Mouse (Mus musculus): ENCODE data around the gene Gpa33. TPM values are rescaled to one million over a fixed set of nuclear protein-coding genes. Genes with fewer than 3 reads are reported as not detected.

The Gpa33 gene
- polyA plus RNA-seq, 1 experiment = 3.8 TPM

DNA sequence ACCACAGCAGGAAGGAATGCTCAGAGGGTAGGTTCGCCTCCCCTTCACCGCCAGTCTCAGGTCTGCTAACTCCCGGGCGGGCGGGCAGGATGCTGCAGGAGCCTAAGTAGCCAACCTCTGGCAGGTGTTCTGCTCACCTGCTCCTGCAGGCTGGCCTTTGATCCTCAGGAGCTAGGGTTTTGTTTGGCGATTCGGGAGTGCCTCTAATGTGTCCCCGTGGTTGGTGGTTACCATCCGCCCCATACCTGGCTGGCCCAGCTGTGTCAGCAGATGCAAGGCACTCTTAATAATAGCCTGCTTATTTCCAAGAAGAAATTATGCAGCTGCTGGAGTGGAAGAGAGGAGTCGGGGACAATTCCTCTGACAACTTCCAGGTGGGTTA lies 25.1 kb downstream of the Gpa33 start:
- H3K27ac ChIP-seq (ENCODE audit: control insufficient read depth, insufficient read depth, low read length) = no peak overlapping the region
- WGBS = 31% methylated on average over 10 of the region's 10 CpGs
- no peak overlapping the region for H3K4me3 ChIP-seq (ENCODE audit: control insufficient read depth, insufficient read depth, low read length)
- TF ChIP-seq POLR2A (IDR thresholded peaks at IDR 0.05; ENCODE audit: control insufficient read depth, extremely low read depth, insufficient read depth, low read length, poor library complexity) = no peak
- TF ChIP-seq CTCF (IDR thresholded peaks at IDR 0.05; ENCODE audit: borderline replicate concordance, control insufficient read depth, extremely low read depth, insufficient read depth, low read length, poor library complexity) = no peak
- peaks cover 3% of the 10 kb centered on the region; the same call in 1 of the 2 replicates for H3K27me3 ChIP-seq (ENCODE audit: control insufficient read depth, insufficient read depth, low read length)
- DNase-seq = no peak
- H3K4me1 ChIP-seq (replicated peaks; ENCODE audit: control insufficient read depth, insufficient read depth, low read length) = no peaks in the 10 kb centered on the region; the same call in 1 of the 2 replicates
- no peaks in the 10 kb centered on the region for H3K36me3 ChIP-seq (ENCODE audit: control insufficient read depth, insufficient read depth, low read length)

DNA sequence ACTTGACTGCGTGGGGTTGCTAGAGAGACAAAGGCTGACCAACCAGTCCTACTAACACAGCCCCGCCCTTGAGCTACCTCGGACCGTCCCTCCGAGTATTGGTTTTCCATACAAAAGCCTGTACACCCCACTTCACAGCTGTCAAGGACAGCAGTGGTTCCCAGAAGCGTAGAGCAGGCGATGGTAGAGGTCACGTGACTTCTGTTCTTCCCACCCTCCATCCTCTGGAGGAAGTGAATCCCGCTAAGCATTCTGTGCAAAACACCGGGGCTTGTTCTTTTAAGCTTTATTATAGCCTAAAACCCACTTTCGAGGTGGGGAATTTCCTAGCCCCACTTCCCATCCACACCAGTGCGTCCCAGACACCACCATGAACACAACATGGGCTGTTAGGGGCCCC lies 27.7 kb downstream of the Gpa33 start:
- Histone ChIP-seq H3K4me1 (replicated peaks; ENCODE audit: control insufficient read depth, insufficient read depth, low read length) (no peaks in the 10 kb centered on the region; the same call in 1 of the 2 replicates), H3K27ac (ENCODE audit: control insufficient read depth, insufficient read depth, low read length) (no peak overlapping the region), H3K4me3 (ENCODE audit: control insufficient read depth, insufficient read depth, low read length) (no peak overlapping the region), H3K36me3 (ENCODE audit: control insufficient read depth, insufficient read depth, low read length) (no peaks in the 10 kb centered on the region), H3K27me3 (ENCODE audit: control insufficient read depth, insufficient read depth, low read length) (peaks cover 3% of the 10 kb centered on the region; the same call in 1 of the 2 replicates)
- no peak for TF ChIP-seq POLR2A (IDR thresholded peaks at IDR 0.05; ENCODE audit: control insufficient read depth, extremely low read depth, insufficient read depth, low read length, poor library complexity)
- no peak for TF ChIP-seq CTCF (IDR thresholded peaks at IDR 0.05; ENCODE audit: borderline replicate concordance, control insufficient read depth, extremely low read depth, insufficient read depth, low read length, poor library complexity)
- WGBS = 78% methylated on average over 12 of the region's 12 CpGs
- no peak for DNase-seq

DNA sequence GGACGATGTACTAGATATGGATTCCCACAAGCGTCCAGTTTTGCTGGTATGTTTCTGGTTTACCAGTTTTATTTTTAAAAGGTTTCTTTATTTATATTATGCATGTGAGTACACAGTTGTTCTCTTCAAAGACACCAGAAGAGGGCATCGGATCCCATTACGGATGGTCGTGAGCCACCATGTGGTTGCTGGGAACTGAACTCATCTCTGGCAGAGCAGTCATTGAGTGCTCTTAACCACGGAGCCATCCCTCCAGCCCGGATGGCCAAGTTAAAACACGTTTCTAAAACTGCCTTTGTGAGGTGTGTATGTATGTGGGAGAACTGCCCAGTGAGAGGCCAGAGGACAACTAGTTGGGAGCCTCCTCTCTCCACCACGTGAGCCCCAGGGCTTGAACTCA lies 28.6 kb downstream of the Gpa33 start:
- no peaks in the 10 kb centered on the region for H3K36me3 ChIP-seq (ENCODE audit: control insufficient read depth, insufficient read depth, low read length)
- 57% methylated on average over 9 of the region's 9 CpGs for WGBS
- H3K4me3 ChIP-seq (ENCODE audit: control insufficient read depth, insufficient read depth, low read length) = no peak overlapping the region
- no peak overlapping the region for H3K27ac ChIP-seq (ENCODE audit: control insufficient read depth, insufficient read depth, low read length)
- TF ChIP-seq CTCF (IDR thresholded peaks at IDR 0.05; ENCODE audit: borderline replicate concordance, control insufficient read depth, extremely low read depth, insufficient read depth, low read length, poor library complexity) (no peak), POLR2A (IDR thresholded peaks at IDR 0.05; ENCODE audit: control insufficient read depth, extremely low read depth, insufficient read depth, low read length, poor library complexity) (no peak)
- H3K27me3 ChIP-seq (ENCODE audit: control insufficient read depth, insufficient read depth, low read length) = peaks cover 3% of the 10 kb centered on the region; the same call in 1 of the 2 replicates
- H3K4me1 ChIP-seq (replicated peaks; ENCODE audit: control insufficient read depth, insufficient read depth, low read length) = no peaks in the 10 kb centered on the region; the same call in 1 of the 2 replicates
- no peak for DNase-seq

DNA sequence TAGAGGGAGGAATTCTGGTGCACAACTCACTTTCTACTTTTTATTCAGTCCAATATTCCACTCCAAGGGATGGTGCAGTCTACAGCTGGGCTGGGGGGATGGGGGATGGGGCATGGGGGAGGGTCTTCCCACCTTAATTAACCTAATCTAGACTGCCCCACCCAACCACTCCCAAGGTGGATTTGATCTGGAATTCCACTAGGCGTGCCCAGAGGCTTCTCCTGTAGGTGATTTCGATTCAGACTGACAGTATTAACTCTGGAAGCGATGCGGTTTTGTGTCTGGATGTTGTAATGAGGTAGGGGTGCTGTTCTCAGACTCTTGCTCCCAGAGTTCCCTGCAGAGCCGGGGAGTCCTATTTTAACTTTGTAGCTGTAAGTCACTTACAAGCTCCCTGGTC lies 30.1 kb downstream of the Gpa33 start:
- Histone ChIP-seq H3K27me3 (ENCODE audit: control insufficient read depth, insufficient read depth, low read length) (peaks cover 3% of the 10 kb centered on the region; the same call in 1 of the 2 replicates), H3K4me1 (replicated peaks; ENCODE audit: control insufficient read depth, insufficient read depth, low read length) (no peaks in the 10 kb centered on the region), H3K4me3 (ENCODE audit: control insufficient read depth, insufficient read depth, low read length) (no peak overlapping the region), H3K27ac (ENCODE audit: control insufficient read depth, insufficient read depth, low read length) (no peak overlapping the region), H3K36me3 (ENCODE audit: control insufficient read depth, insufficient read depth, low read length) (no peaks in the 10 kb centered on the region)
- TF ChIP-seq POLR2A (IDR thresholded peaks at IDR 0.05; ENCODE audit: control insufficient read depth, extremely low read depth, insufficient read depth, low read length, poor library complexity) = no peak
- no peak for TF ChIP-seq CTCF (IDR thresholded peaks at IDR 0.05; ENCODE audit: borderline replicate concordance, control insufficient read depth, extremely low read depth, insufficient read depth, low read length, poor library complexity)
- WGBS = 62% methylated on average over 5 of the region's 5 CpGs
- no peak for DNase-seq

DNA sequence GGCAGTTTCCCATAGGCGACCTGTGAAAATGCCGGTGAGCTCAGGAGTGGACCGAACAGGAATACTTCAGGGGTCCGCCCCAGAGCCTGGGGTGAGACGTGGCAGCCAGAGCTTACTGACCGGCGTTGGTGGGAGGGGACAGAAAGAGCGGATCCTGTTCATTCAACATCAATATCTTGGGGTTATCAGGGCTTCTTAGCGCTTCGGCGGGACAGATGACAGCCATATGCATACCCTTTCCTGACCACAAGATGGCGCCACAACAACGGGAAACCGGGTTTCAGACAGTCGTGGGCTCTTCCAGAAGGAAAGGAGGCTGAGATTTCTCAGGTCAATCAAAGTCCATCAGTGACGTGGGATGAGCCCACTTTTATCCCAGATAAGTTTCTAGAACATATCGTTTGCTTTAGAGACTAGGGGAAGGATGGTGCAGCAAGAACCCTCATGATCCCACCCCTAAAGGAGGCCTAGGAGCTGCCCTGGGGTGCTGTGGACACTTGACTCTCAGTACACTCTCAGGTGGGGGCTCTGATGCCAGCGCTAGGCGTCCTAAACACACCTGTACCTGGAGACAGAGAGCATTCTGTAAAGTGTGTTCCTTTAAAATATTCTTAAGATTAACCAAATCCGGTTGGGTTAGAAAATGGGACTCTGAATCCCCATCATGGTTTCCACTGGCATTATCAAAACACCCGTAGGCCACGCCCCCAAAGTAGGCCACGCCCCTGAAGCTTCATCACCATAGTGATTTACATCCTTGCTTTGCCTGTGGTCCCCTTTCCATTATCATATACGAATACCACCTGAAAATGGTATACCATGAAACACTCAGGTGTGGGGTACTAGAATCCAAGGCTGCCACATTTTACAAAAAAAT lies 30.8 kb downstream of the Gpa33 start:
- TF ChIP-seq POLR2A (IDR thresholded peaks at IDR 0.05; ENCODE audit: control insufficient read depth, extremely low read depth, insufficient read depth, low read length, poor library complexity) (no peak), CTCF (IDR thresholded peaks at IDR 0.05; ENCODE audit: borderline replicate concordance, control insufficient read depth, extremely low read depth, insufficient read depth, low read length, poor library complexity) (peak; percentile 66; the same call in 1 of the 2 replicates)
- Histone ChIP-seq H3K36me3 (ENCODE audit: control insufficient read depth, insufficient read depth, low read length) (no peaks in the 10 kb centered on the region), H3K4me3 (ENCODE audit: control insufficient read depth, insufficient read depth, low read length) (no peak overlapping the region), H3K27me3 (ENCODE audit: control insufficient read depth, insufficient read depth, low read length) (no peaks in the 10 kb centered on the region; the same call in 1 of the 2 replicates), H3K4me1 (replicated peaks; ENCODE audit: control insufficient read depth, insufficient read depth, low read length) (no peaks in the 10 kb centered on the region), H3K27ac (ENCODE audit: control insufficient read depth, insufficient read depth, low read length) (no peak overlapping the region)
- 19% methylated on average over 24 of the region's 24 CpGs for WGBS
- DNase-seq = peak; percentile 71

DNA sequence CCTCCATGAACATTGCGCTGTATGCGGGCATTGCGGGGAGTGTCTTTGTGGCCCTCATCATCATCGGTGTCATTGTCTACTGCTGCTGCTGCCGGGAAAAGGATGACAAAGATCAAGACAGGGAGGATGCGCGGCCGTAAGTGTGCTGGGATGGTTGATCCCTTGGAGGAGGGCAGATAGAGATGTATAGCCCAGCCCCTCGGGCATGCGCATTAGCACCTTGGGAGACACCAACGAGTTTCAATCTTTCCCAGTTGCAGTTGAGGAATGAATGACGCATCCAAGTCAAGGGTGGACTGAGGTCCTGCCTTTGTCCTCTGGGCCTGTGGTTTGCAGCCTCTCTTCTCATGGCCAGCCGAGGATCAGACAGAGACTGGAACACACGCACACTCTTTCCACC lies 34.5 kb downstream of the Gpa33 start:
- DNase-seq = no peak
- H3K27me3 ChIP-seq (ENCODE audit: control insufficient read depth, insufficient read depth, low read length) = no peaks in the 10 kb centered on the region
- no peaks in the 10 kb centered on the region for H3K36me3 ChIP-seq (ENCODE audit: control insufficient read depth, insufficient read depth, low read length)
- no peaks in the 10 kb centered on the region for H3K4me1 ChIP-seq (replicated peaks; ENCODE audit: control insufficient read depth, insufficient read depth, low read length)
- 93% methylated on average over 14 of the region's 14 CpGs for WGBS
- no peak overlapping the region for H3K27ac ChIP-seq (ENCODE audit: control insufficient read depth, insufficient read depth, low read length)
- TF ChIP-seq CTCF (IDR thresholded peaks at IDR 0.05; ENCODE audit: borderline replicate concordance, control insufficient read depth, extremely low read depth, insufficient read depth, low read length, poor library complexity) (no peak), POLR2A (IDR thresholded peaks at IDR 0.05; ENCODE audit: control insufficient read depth, extremely low read depth, insufficient read depth, low read length, poor library complexity) (no peak)
- no peak overlapping the region for H3K4me3 ChIP-seq (ENCODE audit: control insufficient read depth, insufficient read depth, low read length)
